Mouse (Mus musculus): Measurements from ENCODE around the gene Hdac9. TPM values are rescaled to one million over a fixed set of nuclear protein-coding genes. Genes with fewer than 3 reads are reported as not detected.

Hdac9 gene
- polyA plus RNA-seq, 1 experiment from 2014 or later: 10.9 TPM

DNA sequence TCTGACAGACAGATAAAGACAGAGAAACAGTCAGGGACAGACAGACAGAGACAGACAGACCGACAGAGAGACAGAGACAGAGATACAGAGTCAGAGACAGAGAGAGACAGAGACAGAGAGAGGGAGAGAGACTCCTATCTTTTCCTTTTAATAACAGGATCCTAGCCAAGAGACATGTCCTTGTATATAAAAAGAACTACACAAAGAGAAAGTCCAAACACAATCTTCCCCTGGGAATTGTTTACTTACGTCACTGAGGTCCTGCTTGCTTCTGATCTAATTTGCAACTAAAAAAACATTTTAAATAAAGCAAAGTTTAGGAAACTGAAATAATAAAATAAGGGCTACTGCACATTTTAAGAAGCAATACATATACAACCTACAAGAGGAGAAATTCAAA, 119.5 kb downstream of the Hdac9 start:
- Histone ChIP-seq H3K27me3 (ENCODE audit: control insufficient read depth, insufficient read depth, low read length) (no peaks in the 10 kb centered on the region), H3K4me3 (ENCODE audit: low read depth, low read length) (no peak overlapping the region), H3K36me3 (ENCODE audit: control insufficient read depth, insufficient read depth, low read length) (no peaks in the 10 kb centered on the region), H3K4me2 (ENCODE audit: low read depth) (no peak overlapping the region), H3K9ac (ENCODE audit: low read length) (no peak overlapping the region), H3K27ac (ENCODE audit: low read depth, low read length) (no peak overlapping the region), H3K4me1 (ENCODE audit: control insufficient read depth, insufficient read depth, low read length) (no peaks in the 10 kb centered on the region), H3K9me3 (ENCODE audit: control insufficient read depth, low read length) (no peaks in the 10 kb centered on the region)
- ATAC-seq (ENCODE audit: insufficient read depth, low FRiP score, low TSS enrichment): no peak
- 76% methylated on average over 2 of the region's 2 CpGs for WGBS
- no peak for DNase-seq (ENCODE audit: low spot score)

GRCm38 (mm10) chr12:34795487-34795886, 121.4 kb downstream of the Hdac9 start:
- ATAC-seq (ENCODE audit: insufficient read depth, low FRiP score, low TSS enrichment) (no peak), DNase-seq (ENCODE audit: low spot score) (no peak)
- Histone ChIP-seq H3K9ac (ENCODE audit: low read length) (no peak overlapping the region), H3K9me3 (ENCODE audit: control insufficient read depth, low read length) (no peaks in the 10 kb centered on the region), H3K4me3 (ENCODE audit: low read depth, low read length) (no peak overlapping the region), H3K36me3 (ENCODE audit: control insufficient read depth, insufficient read depth, low read length) (no peaks in the 10 kb centered on the region), H3K27me3 (ENCODE audit: control insufficient read depth, insufficient read depth, low read length) (no peaks in the 10 kb centered on the region), H3K27ac (ENCODE audit: low read depth, low read length) (no peak overlapping the region), H3K4me1 (ENCODE audit: control insufficient read depth, insufficient read depth, low read length) (0 out of 2 replicates have a peak, but pooled peaks cover 4% of the 10 kb centered on the region), H3K4me2 (ENCODE audit: low read depth) (no peak overlapping the region)
- WGBS: 81% methylated on average over 4 of the region's 4 CpGs

GRCm38 (mm10) chr12:34792113-34792452, 124.8 kb downstream of the Hdac9 start:
- no peak overlapping the region for H3K4me3 ChIP-seq (ENCODE audit: low read depth, low read length)
- H3K4me1 ChIP-seq (ENCODE audit: control insufficient read depth, insufficient read depth, low read length): 0 out of 2 replicates have a peak, but pooled peaks cover 4% of the 10 kb centered on the region
- ATAC-seq (ENCODE audit: insufficient read depth, low FRiP score, low TSS enrichment) (no peak), DNase-seq (ENCODE audit: low spot score) (no peak)
- WGBS: 71% methylated on average over 3 of the region's 3 CpGs
- no peaks in the 10 kb centered on the region for H3K27me3 ChIP-seq (ENCODE audit: control insufficient read depth, insufficient read depth, low read length)
- no peak overlapping the region for H3K9ac ChIP-seq (ENCODE audit: low read length)
- no peak overlapping the region for H3K4me2 ChIP-seq (ENCODE audit: low read depth)
- no peaks in the 10 kb centered on the region for H3K36me3 ChIP-seq (ENCODE audit: control insufficient read depth, insufficient read depth, low read length)
- H3K9me3 ChIP-seq (ENCODE audit: control insufficient read depth, low read length): no peaks in the 10 kb centered on the region
- H3K27ac ChIP-seq (ENCODE audit: low read depth, low read length): no peak overlapping the region

- Histone ChIP-seq H3K27me3 (ENCODE audit: control insufficient read depth, insufficient read depth, low read length) (no peaks in the 10 kb centered on the region), H3K4me2 (ENCODE audit: low read depth) (no peak overlapping the region), H3K4me1 (ENCODE audit: control insufficient read depth, insufficient read depth, low read length) (0 out of 2 replicates have a peak, but pooled peaks cover 4% of the 10 kb centered on the region), H3K4me3 (ENCODE audit: low read depth, low read length) (no peak overlapping the region), H3K36me3 (ENCODE audit: control insufficient read depth, insufficient read depth, low read length) (no peaks in the 10 kb centered on the region), H3K9me3 (ENCODE audit: control insufficient read depth, low read length) (no peaks in the 10 kb centered on the region), H3K27ac (ENCODE audit: low read depth, low read length) (no peak overlapping the region), H3K9ac (ENCODE audit: low read length) (no peak overlapping the region)
- DNase-seq (ENCODE audit: low spot score): no peak
- ATAC-seq (ENCODE audit: insufficient read depth, low FRiP score, low TSS enrichment): no peak
- 86% methylated on average over 10 of the region's 10 CpGs for WGBS
Measured at GRCm38 (mm10) chr12:34791213-34792112, 125.4 kb downstream of the Hdac9 start.

GRCm38 (mm10) chr12:34789031-34789982, 127.6 kb downstream of the Hdac9 start:
- H3K4me1 ChIP-seq (ENCODE audit: control insufficient read depth, insufficient read depth, low read length): 0 out of 2 replicates have a peak, but pooled peaks cover 4% of the 10 kb centered on the region
- H3K4me3 ChIP-seq (ENCODE audit: low read depth, low read length): no peak overlapping the region
- ATAC-seq (ENCODE audit: insufficient read depth, low FRiP score, low TSS enrichment) (no peak), DNase-seq (ENCODE audit: low spot score) (no peak)
- no peaks in the 10 kb centered on the region for H3K36me3 ChIP-seq (ENCODE audit: control insufficient read depth, insufficient read depth, low read length)
- no peaks in the 10 kb centered on the region for H3K9me3 ChIP-seq (ENCODE audit: control insufficient read depth, low read length)
- H3K27me3 ChIP-seq (ENCODE audit: control insufficient read depth, insufficient read depth, low read length): no peaks in the 10 kb centered on the region
- 84% methylated on average over 10 of the region's 10 CpGs for WGBS
- H3K27ac ChIP-seq (ENCODE audit: low read depth, low read length): no peak overlapping the region
- no peak overlapping the region for H3K9ac ChIP-seq (ENCODE audit: low read length)
- no peak overlapping the region for H3K4me2 ChIP-seq (ENCODE audit: low read depth)

GRCm38 (mm10) chr12:34787380-34787779, 129.5 kb downstream of the Hdac9 start:
- H3K9ac ChIP-seq (ENCODE audit: low read length): no peak overlapping the region
- no peak for ATAC-seq (ENCODE audit: insufficient read depth, low FRiP score, low TSS enrichment)
- no peak overlapping the region for H3K4me2 ChIP-seq (ENCODE audit: low read depth)
- 0 out of 2 replicates have a peak, but pooled peaks cover 4% of the 10 kb centered on the region for H3K4me1 ChIP-seq (ENCODE audit: control insufficient read depth, insufficient read depth, low read length)
- H3K27ac ChIP-seq (ENCODE audit: low read depth, low read length): no peak overlapping the region
- no peak for DNase-seq (ENCODE audit: low spot score)
- no peaks in the 10 kb centered on the region for H3K9me3 ChIP-seq (ENCODE audit: control insufficient read depth, low read length)
- no peaks in the 10 kb centered on the region for H3K36me3 ChIP-seq (ENCODE audit: control insufficient read depth, insufficient read depth, low read length)
- no peaks in the 10 kb centered on the region for H3K27me3 ChIP-seq (ENCODE audit: control insufficient read depth, insufficient read depth, low read length)
- no peak overlapping the region for H3K4me3 ChIP-seq (ENCODE audit: low read depth, low read length)

DNA sequence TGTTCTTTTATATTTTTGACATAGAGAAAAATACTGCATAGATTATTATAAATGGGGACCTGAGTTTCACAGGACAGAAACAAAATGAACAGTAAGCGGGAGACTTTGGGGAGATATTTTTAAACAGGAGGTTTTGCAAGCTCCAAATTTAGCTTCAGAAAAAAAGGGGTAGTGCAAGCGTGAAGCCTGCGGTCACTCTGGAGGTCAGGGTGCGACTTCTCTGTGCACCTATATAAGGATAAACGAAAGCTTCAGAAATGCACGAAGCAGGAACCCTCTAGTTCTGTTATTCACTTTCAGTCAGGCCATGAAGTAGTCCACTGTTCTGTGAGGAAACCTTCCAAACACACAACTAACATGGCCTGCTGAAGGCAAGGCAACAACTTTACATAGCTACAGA, 133.3 kb downstream of the Hdac9 start:
- no peak overlapping the region for H3K4me3 ChIP-seq (ENCODE audit: low read depth, low read length)
- H3K27me3 ChIP-seq (ENCODE audit: control insufficient read depth, insufficient read depth, low read length): no peaks in the 10 kb centered on the region
- ATAC-seq (ENCODE audit: insufficient read depth, low FRiP score, low TSS enrichment) (no peak), DNase-seq (ENCODE audit: low spot score) (no peak)
- no peak overlapping the region for H3K27ac ChIP-seq (ENCODE audit: low read depth, low read length)
- no peaks in the 10 kb centered on the region for H3K36me3 ChIP-seq (ENCODE audit: control insufficient read depth, insufficient read depth, low read length)
- H3K4me2 ChIP-seq (ENCODE audit: low read depth): no peak overlapping the region
- WGBS: 92% methylated on average over 6 of the region's 6 CpGs
- H3K9me3 ChIP-seq (ENCODE audit: control insufficient read depth, low read length): no peaks in the 10 kb centered on the region
- H3K4me1 ChIP-seq (ENCODE audit: control insufficient read depth, insufficient read depth, low read length): no peaks in the 10 kb centered on the region
- no peak overlapping the region for H3K9ac ChIP-seq (ENCODE audit: low read length)

- Histone ChIP-seq H3K27ac (ENCODE audit: low read depth, low read length) (no peak overlapping the region), H3K4me3 (ENCODE audit: low read depth, low read length) (no peak overlapping the region), H3K36me3 (ENCODE audit: control insufficient read depth, insufficient read depth, low read length) (no peaks in the 10 kb centered on the region), H3K9me3 (ENCODE audit: control insufficient read depth, low read length) (no peaks in the 10 kb centered on the region), H3K9ac (ENCODE audit: low read length) (no peak overlapping the region), H3K4me1 (ENCODE audit: control insufficient read depth, insufficient read depth, low read length) (no peaks in the 10 kb centered on the region), H3K4me2 (ENCODE audit: low read depth) (no peak overlapping the region), H3K27me3 (ENCODE audit: control insufficient read depth, insufficient read depth, low read length) (no peaks in the 10 kb centered on the region)
- 85% methylated on average over 6 of the region's 6 CpGs for WGBS
- DNase-seq (ENCODE audit: low spot score) (no peak), ATAC-seq (ENCODE audit: insufficient read depth, low FRiP score, low TSS enrichment) (no peak)
Measured at GRCm38 (mm10) chr12:34779368-34779957, 137.4 kb downstream of the Hdac9 start.

Measured in neural tube, embryonic 11.5 days (tissue).